Mouse (Mus musculus) activated CD4-positive, CD25-positive, alpha-beta regulatory T cell, adult 4 months (primary cell): ENCODE data around the gene Srek1. TPM values are rescaled to one million over a fixed set of nuclear protein-coding genes. Genes with fewer than 3 reads are reported as not detected.

Source experiments
- ATAC-seq: one replicate; pipeline ENCODE4 v1.8.0; 2017
- polyA plus RNA-seq, 2 experiments: library from polyadenylated mRNA; unstranded; fragments of 100-300 nt; shearing (Covaris generic); gene quantifications; one replicate each; pipeline ENCODE4 v1.2.1; 2017

Gene Srek1
- polyA plus RNA-seq, 2 experiments from 2014 or later = 59.8 to 75.0 TPM

DNA sequence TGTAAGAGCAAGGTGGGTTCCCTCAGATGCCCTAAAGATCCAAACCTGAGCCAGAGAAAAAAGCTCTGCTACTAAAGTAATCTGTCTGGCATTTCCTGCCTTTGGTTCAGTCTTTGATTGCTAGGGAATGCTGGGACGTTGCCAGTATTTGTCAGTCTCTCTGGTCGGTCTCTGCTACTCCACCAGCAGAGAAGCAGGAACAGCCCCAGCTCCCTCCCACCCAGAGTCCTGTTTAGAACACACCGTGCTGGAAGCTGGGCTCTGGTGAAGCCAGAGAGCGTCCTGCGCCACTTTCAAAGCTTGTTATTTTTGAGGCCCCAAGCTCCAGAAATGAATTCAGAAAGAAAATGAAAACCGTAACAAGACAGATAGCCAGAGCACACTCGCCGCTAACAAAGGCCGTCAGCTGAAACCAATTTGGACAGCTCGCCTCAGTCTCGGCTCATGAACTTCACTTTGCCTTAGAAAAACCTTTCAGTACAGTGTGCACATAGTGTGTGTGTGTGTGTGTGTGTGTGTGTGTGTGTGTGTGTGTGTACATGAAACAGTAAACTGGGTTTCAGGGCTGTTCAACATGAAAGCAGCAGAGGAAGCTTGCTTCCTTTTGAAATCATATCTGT lies 62.9 kb downstream of the Srek1 start:
- no peak for ATAC-seq

DNA sequence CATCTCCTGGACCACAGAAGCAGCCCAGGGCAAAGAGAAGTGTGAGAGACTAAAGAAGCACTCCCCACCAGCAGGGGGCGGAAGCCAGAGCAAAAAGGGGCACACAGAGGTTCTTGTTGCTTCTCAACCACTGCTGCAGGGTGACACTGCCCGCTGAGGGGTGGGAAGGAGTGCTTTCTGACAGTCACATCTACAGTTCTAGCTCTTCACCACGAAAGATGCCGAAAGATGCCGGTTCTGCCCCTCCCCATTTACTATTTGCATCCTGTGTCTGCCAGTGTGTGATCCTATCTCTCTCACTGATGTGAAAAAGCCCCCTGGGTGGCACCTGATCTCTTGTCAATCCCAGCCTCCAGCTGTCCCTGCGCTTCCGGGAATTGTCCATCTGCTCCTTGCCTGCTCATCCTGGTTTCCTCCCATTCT lies 64.0 kb downstream of the Srek1 start:
- no peak for ATAC-seq

GRCm38 (mm10) chr13:103705436-103705978 lies 68.9 kb downstream of the Srek1 start:
- no peak for ATAC-seq

- no peak for ATAC-seq
Measured at GRCm38 (mm10) chr13:103703833-103704232, 70.6 kb downstream of the Srek1 start.

DNA sequence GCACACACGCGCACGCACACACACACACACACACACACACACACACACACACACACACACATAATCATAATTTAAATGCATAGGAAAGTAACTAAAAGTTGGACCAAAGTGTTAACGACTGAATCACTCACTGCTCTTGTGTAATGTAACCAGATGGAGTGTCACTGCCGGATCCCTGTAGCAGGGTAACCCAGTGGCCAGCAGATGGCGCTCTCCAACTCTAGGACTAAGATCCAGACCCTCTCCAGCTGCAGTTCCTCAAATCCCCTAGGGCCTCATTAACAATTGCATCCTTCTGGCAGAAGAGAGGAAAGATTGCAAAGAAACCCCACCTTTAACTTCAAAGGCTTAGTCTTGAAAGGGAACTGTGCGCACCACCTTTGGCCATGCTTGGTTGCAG lies 71.0 kb downstream of the Srek1 start:
- ATAC-seq = peak; percentile 43

DNA sequence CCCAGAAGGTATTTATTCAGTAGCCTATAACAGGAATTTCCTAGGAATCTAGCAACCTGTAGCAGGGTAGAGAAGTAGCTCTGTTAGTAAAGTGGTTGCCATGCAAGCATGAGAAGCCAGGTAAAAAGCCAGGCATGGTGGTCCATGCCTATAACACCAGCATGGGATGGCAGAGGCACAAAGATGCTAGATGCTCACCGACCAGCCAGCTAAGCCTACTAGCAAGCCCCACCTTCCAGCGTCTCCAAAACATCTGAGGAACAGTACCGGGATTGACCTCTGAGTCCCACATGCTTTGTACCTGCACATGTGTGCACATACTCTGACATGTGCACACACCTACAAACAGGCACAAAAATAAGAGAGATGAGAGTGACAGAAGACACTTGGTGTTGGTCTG lies 72.1 kb downstream of the Srek1 start:
- no peak for ATAC-seq

DNA sequence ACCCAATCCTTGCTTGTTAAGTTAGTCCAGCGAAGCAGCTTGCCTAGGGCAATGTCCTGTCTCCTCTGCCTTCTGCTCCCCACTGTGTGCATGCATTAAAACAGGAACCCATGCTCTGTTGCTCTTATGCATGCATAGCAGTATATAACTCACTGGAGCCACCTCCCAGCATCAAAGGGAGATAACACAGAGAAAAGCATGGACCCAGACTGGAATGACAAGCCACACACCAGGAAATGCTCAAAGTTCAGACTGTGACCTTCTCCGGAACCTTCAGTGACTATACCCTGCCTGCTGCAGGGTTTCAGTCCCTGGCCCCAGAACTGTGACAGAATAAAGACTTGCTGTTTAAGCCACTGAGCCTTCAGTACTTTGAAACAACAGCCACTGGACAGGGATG lies 73.7 kb downstream of the Srek1 start:
- no peak for ATAC-seq

DNA sequence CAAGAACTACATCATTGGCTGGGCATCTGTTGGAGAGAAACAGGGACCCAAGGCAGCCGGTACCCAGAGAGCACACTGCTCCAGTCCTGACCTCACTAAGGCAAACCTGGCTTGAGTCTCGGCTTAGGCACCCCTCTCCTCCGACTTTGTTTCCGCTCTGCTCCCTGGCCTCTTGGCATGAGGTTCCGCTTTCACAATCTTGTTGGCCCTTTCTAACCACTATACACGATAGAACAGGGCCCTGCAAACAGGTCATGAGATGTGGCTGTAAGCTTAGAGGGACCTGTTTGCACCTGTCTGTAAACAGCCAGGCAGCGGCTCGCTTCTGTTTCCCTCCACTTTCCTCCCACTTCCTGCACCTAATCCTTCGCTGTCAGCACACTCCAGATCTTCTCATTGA lies 76.4 kb downstream of the Srek1 start:
- no peak for ATAC-seq

DNA sequence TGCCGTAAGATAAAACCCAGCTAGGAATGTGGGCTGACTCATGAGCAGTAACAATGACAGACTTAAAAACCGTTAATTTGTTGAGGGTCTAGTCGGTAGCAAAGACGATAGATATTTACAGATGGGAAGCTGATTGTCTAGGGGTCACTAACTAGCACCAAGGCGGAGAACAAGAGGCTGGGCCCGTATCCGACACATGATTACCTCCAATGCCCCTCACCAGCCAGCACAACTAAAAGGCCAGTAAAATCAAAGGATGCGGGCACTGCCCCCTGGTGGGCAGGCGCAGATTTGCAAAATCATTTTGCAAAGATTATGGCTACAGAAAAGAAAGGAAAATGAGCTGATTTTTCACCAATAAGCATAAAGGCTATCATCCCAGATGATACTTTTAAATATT lies 78.2 kb downstream of the Srek1 start:
- no peak for ATAC-seq

- ATAC-seq = no peak
Measured at GRCm38 (mm10) chr13:103695456-103695855, 79.0 kb downstream of the Srek1 start.

Other genes starting within 250 kb of the Srek1 start
- gene Erbin, start 145.9 kb upstream of the Srek1 start, polyA plus RNA-seq = 10 to 100 TPM; 36.4 to 47.1 TPM